Mouse (Mus musculus) spleen, adult 12 weeks (tissue): ENCODE measurements at regions not wholly inside any gene's neighbourhood (a gene's known extent, or its start where the extent isn't known, plus 50 kb on each side); places are given as distances from the start of the nearest gene placed in this dataset.

Source experiments
- DNase-seq: peaks from one replicate; pipeline ENCODE4 v3.0.0; 2022; ENCODE audit warnings: low spot score

DNA sequence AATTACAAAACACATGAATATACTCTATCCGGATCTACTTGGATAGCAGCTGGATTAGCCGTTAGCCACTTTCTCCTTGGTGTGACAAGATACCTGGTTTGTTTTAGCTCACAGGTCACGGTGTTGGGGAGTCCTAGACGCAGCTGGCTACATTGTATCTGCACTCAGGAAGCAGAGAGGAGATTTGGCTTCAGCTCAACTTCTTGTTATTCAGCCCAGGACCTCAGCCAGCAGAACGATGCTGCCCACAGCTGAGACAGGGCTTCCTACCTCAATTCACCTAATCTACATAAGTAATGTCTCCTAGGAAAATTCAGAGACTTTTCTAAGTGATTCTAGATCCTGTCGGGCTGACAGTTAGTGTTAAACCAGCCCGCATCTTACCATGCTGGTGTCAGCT is 289.4 kb downstream of the 3100002H09Rik start:
- DNase-seq: no peak

- no peak for DNase-seq
Measured at GRCm38 (mm10) chr4:124317042-124317441, 293.6 kb downstream of the 3100002H09Rik start.

DNA sequence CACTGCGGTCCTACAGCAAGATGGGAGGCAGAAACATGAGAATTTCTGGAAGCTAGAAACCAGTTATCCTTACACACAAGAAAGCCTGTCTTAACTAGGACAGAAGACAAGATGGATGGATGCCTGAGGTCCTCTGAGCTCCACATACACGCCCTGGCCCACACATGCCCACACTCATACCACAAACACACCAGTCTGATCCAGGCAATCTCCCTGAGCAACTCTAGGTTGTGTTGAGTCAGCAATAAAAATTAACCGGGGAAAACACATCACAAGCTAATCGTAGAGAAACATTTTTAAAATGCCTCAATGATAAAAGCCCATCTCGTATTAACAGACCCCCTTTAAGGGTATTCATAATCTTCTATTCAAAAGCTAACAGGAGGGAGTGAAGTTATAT is 298.9 kb downstream of the 3100002H09Rik start:
- no peak for DNase-seq

DNA sequence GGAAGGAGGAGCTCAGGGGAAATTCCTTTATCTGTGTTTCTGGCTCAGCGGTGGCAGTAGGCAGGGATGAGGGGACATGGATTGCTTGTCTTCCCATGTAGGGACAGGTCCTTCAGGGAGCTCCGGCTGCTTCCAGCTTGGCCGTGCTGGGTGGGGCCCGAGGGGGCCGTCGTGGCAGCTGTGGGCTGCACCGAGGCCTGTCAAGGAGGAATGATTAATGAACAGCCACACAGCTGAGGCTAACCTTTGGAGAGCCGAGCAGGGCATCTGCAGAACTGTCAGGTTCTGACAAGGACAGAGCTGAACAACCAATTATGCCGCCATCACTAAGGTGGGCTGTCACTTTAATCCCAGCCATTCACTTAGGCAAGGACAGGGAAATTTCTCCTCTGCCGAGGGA is 300.0 kb downstream of the 3100002H09Rik start:
- no peak for DNase-seq

- DNase-seq: no peak
Measured at GRCm38 (mm10) chr4:124305871-124306555, 304.6 kb downstream of the 3100002H09Rik start.

DNA sequence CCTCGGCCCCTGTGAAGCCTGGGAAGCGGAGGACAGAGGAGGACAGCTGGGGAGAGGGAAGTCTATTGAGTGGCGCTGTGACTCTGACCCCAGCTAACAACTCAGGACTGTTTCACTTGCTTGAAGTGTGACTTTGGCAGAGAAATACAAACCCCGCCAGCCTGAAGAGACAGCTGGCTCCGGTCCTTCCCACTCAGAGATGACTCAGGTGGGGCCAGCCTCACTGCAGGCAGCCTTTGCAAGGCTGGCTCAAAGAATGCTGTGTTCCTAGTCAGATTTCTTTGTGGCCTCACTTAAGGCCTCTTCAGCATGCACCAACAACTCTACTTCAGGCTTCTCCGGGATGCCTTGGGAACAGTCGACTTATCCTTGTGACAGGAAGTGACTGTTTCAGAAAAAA is 307.7 kb downstream of the 3100002H09Rik start:
- no peak for DNase-seq

- DNase-seq: no peak
Measured at GRCm38 (mm10) chr4:124298667-124299437, 311.8 kb downstream of the 3100002H09Rik start.

DNA sequence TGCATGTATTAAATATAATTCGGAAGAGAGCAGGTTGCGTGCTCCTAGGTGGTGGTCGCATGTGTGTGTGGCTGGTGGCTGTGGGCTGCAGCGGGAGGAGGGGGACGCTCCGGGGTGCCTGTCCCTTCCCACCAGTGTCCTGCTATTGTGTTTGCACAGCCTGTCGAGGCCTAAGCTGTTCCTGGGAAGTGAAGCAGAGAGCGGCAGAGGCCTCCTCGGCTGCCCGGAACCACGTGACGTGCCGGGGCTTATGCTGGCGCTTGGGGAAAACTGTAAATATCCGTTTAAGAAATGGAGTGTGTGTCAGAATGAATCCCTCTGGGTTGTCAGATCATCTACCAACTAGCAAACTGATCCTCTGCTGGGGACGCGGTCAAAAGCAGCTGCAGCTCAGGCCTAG is 318.3 kb downstream of the 3100002H09Rik start:
- DNase-seq: no peak

DNA sequence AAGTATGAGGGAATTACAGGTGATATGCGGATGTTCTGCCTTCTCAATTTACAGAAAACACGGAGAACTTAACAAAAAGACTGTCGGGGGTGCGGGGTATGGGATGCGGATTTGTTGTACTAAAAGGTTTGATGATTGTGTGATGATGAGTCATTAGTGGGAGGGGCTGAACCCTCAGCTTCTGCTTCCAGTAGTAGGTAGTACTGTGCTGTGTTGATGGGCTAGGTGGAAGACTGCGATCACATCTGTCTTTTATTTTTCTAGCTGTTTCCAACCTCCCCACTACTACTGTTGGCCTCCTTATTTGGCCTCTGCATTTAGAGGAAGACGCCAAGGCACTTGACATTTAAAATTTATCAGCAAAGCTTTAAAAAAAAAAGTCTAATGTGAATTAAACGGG is 318.8 kb downstream of the 3100002H09Rik start:
- DNase-seq: no peak

GRCm38 (mm10) chr4:124287471-124287870 is 323.1 kb downstream of the 3100002H09Rik start:
- no peak for DNase-seq

- no peak for DNase-seq
Measured at GRCm38 (mm10) chr4:124278681-124279080, 331.9 kb downstream of the 3100002H09Rik start.

- no peak for DNase-seq
Measured at GRCm38 (mm10) chr4:124277456-124278181, 333.0 kb downstream of the 3100002H09Rik start.

- DNase-seq: no peak
Measured at GRCm38 (mm10) chr4:124276741-124277455, 333.7 kb downstream of the 3100002H09Rik start.

DNA sequence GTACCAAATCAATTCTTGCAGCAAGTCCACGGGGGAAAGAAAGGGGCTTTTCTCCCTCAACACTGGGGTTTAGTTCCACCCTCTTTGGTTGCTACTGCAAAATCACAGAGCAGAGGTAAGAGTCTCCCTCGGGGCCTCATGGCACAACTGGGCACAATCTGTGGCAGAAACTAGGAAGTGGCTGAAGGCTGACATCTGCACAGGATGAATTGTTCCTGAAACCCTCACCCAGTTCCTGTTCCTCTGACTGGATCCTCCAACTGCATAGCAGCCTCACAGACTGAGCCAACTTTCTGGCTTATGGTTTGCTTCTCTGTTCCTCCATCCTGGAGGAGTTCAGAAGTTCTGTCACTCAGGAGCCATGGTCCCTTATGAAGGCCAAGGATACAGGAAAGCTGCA is 338.6 kb downstream of the 3100002H09Rik start:
- DNase-seq: no peak

- no peak for DNase-seq
Measured at GRCm38 (mm10) chr4:124268404-124268803, 342.2 kb downstream of the 3100002H09Rik start.

DNA sequence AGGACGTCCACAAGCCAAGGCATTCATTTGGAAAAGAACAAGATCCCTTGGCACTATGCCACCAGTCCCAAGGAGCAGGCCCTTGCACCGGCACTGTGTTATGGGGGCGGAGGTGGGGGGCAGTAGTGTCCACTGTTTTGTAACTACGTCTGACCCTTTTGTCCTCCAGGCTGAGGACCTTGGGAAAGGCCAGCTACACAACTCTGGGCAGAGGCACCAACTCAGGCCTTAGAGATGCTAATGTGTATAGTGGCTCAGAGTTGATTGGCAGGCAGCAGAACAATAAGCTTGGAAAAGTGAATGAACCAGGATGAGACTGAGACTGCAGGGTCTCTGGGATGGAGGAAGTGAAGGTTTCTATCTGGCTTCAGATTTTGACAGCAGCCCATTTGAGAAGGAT is 344.0 kb downstream of the 3100002H09Rik start:
- DNase-seq: no peak

- DNase-seq: no peak
Measured at GRCm38 (mm10) chr4:124265527-124265926, 345.1 kb downstream of the 3100002H09Rik start.

GRCm38 (mm10) chr4:124257006-124257405 is 339.2 kb upstream of the 4930535I16Rik start:
- DNase-seq: no peak

DNA sequence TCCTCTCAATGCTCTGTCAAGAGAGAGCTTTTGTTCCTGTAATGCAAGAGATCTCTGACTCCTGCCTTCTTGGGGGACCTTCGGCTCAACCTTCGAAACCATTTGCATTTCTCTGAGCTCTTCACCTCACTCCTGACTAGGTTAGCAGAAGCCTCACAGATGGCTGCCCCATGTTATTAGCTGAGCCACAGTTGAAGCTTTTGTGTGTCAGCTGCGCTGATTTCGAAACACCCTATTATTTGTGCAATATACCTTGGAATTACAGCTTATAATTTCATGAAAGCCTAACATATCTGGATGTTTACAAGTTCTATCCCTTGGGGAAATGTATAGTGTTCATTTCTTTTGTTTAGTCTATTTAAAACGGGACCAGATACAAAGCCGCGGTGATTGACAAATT is 338.7 kb upstream of the 4930535I16Rik start:
- DNase-seq: no peak

GRCm38 (mm10) chr4:124255183-124255543 is 337.3 kb upstream of the 4930535I16Rik start:
- DNase-seq: no peak

- DNase-seq: no peak
Measured at GRCm38 (mm10) chr4:124254446-124255182, 336.8 kb upstream of the 4930535I16Rik start.

- DNase-seq: no peak
Measured at GRCm38 (mm10) chr4:124241600-124241999, 323.8 kb upstream of the 4930535I16Rik start.
